Mouse (Mus musculus): ENCODE data around the gene Chga. TPM values are rescaled to one million over a fixed set of nuclear protein-coding genes. Genes with fewer than 3 reads are reported as not detected.

The Chga gene
- polyA plus RNA-seq, 1 experiment from 2014 or later, result 5.2 TPM

DNA sequence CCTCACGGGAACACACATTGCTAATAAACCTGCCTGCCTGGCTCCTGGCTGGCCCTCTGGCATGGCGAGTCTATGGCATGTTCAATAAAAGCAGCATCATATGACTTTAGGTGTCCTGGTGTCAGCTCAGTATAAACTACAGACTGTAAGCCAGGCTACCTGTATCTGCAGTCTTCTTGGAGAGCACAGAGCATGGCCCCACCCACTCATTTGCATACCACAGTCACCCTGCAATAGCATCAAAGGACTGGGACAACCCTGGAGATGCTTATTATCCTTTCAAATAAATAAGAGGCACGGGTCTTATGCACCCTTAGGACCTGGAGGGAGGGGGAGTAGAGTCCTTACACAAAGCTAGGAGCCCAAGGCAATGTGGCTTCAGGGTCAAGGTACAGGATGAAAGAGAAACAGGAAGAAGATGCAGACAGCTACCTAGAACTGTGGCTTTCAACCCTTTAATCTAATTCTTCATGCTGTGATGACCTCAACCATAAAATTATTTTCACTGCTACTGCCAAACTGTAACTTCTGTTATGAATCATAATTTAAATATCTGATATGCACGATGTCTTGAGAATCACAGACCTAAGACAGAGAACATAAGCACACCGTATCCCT, 26.9 kb downstream of the Chga start:
- peaks cover 3% of the 10 kb centered on the region; the same call in 1 of the 2 replicates for H3K4me1 ChIP-seq (ENCODE audit: control insufficient read depth, insufficient read depth, low read length)
- H3K27me3 ChIP-seq (ENCODE audit: control insufficient read depth, insufficient read depth, low read length), result no peaks in the 10 kb centered on the region
- 71% methylated on average over 5 of the region's 5 CpGs for WGBS
- H3K4me3 ChIP-seq (ENCODE audit: low read depth, low read length), result no peak overlapping the region
- H3K9ac ChIP-seq (replicated peaks; ENCODE audit: low read depth, low read length), result no peak overlapping the region
- no peak overlapping the region for H3K27ac ChIP-seq (ENCODE audit: low read length)
- H3K9me3 ChIP-seq (ENCODE audit: control insufficient read depth, low read depth, low read length), result no peaks in the 10 kb centered on the region
- peaks cover 6% of the 10 kb centered on the region for H3K36me3 ChIP-seq (ENCODE audit: control insufficient read depth, insufficient read depth, low read length)
- no peak for ATAC-seq (ENCODE audit: insufficient number of reproducible peaks, insufficient read depth, low FRiP score, low read depth)
- H3K4me2 ChIP-seq (replicated peaks; ENCODE audit: low read depth, low read length), result no peak overlapping the region

DNA sequence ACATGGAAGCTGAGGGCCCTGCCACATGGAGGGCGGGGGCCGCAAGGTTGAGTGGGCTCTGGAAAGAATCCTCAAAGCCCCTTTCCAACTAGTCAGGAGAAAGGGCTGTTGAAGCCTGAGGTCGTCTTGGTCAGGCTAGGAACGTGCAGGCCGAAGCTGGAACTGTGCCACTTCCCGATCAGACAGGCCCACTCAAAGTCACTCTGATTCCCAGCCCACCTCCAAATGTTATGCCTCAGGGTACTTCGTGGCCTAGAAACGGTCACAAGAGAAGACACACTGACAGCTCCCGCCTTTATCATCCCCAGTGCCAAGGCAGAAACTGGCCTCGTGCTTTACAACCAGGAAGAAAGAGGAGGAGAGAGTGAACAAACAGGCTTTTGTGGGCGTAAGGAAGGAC, 27.7 kb downstream of the Chga start:
- H3K9me3 ChIP-seq (ENCODE audit: control insufficient read depth, low read depth, low read length), result no peaks in the 10 kb centered on the region
- WGBS, result 77% methylated on average over 11 of the region's 11 CpGs
- no peak overlapping the region for H3K4me3 ChIP-seq (ENCODE audit: low read depth, low read length)
- no peak overlapping the region for H3K9ac ChIP-seq (replicated peaks; ENCODE audit: low read depth, low read length)
- H3K36me3 ChIP-seq (ENCODE audit: control insufficient read depth, insufficient read depth, low read length), result peaks cover 6% of the 10 kb centered on the region
- no peaks in the 10 kb centered on the region for H3K27me3 ChIP-seq (ENCODE audit: control insufficient read depth, insufficient read depth, low read length)
- no peak overlapping the region for H3K4me2 ChIP-seq (replicated peaks; ENCODE audit: low read depth, low read length)
- H3K4me1 ChIP-seq (ENCODE audit: control insufficient read depth, insufficient read depth, low read length), result no peaks in the 10 kb centered on the region; the same call in 1 of the 2 replicates
- no peak overlapping the region for H3K27ac ChIP-seq (ENCODE audit: low read length)
- ATAC-seq (ENCODE audit: insufficient number of reproducible peaks, insufficient read depth, low FRiP score, low read depth), result no peak

DNA sequence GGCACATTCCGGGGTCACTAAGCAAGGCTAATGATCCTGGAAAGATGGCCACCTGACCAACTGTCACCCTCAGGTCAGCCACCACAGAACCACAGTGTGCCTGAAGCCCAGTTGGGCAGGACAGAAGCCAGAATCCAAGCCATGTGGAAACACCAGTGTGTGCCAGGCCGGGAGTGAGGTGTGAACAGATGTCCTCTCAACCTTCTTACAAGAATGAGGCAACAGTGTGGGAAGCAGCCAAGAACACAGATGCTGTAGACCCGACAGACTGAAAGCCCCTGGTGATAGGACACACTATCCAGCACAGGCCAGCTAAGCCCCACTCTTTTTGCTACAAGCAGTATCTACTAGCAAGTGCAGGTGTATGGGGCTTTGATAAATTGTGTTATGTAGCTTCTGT, 30.6 kb downstream of the Chga start:
- Histone ChIP-seq H3K4me3 (ENCODE audit: low read depth, low read length) (no peak overlapping the region), H3K9me3 (ENCODE audit: control insufficient read depth, low read depth, low read length) (no peaks in the 10 kb centered on the region)
- WGBS, result 80% methylated on average over 3 of the region's 3 CpGs

DNA sequence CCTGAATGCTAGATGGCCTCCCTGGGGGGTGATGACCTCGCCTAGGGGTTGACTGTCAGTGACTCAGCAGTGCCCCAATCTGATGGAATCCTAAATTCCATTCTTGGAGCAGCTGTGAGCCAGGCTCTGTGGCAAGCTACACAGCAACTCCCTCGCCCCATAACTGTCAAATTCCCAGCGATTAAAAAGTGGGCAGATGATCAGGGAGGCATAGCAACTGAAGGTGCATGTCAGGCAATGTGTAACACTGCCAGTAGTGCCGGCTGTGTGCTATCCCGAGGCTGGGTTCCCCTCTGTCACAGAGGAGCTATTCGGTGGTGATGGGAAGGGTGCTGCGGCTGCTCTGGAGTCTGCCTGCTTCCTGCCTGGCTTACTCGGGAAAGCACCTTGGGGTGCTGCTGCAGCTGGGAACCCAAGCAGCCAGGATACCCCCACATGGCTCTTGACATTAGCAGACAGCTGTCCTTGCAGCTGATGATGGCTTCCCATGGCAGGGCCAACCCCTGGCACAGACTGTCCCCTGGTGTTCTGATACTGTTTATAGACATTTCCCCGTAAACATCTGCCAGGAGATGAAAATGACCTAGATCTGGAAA, 31.6 kb downstream of the Chga start:
- no peak for ATAC-seq (ENCODE audit: insufficient number of reproducible peaks, insufficient read depth, low FRiP score, low read depth)
- Histone ChIP-seq H3K4me1 (ENCODE audit: control insufficient read depth, insufficient read depth, low read length) (no peaks in the 10 kb centered on the region), H3K9ac (replicated peaks; ENCODE audit: low read depth, low read length) (no peak overlapping the region)

More for the DNA sequence above, 30.6 kb downstream of the Chga start:
- H3K27me3 ChIP-seq (ENCODE audit: control insufficient read depth, insufficient read depth, low read length), result no peaks in the 10 kb centered on the region
- H3K4me2 ChIP-seq (replicated peaks; ENCODE audit: low read depth, low read length), result no peak overlapping the region
- no peaks in the 10 kb centered on the region for H3K4me1 ChIP-seq (ENCODE audit: control insufficient read depth, insufficient read depth, low read length)
- H3K27ac ChIP-seq (ENCODE audit: low read length), result no peak overlapping the region
- no peak for ATAC-seq (ENCODE audit: insufficient number of reproducible peaks, insufficient read depth, low FRiP score, low read depth)
- peaks cover 3% of the 10 kb centered on the region for H3K36me3 ChIP-seq (ENCODE audit: control insufficient read depth, insufficient read depth, low read length)
- no peak overlapping the region for H3K9ac ChIP-seq (replicated peaks; ENCODE audit: low read depth, low read length)

DNA sequence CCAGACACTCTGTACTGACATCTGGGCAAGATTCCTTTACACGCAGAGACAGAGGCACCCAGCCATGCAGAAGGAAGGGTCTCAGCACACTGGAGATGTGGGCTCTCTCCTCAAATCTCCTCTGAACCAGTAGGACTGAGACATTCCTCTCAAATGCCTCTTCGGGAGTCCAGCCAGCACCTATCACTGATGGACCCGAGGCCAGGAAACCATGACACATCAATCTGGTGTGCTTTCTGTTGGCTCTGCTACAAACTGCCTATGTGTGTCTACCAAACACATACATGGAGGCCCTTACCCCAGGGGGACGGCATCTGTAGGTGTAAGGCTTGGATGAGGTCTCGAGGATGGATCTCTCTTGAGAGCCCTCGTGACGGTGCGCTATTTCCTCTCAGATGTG, 32.3 kb downstream of the Chga start:
- no peaks in the 10 kb centered on the region for H3K4me1 ChIP-seq (ENCODE audit: control insufficient read depth, insufficient read depth, low read length)
- H3K9ac ChIP-seq (replicated peaks; ENCODE audit: low read depth, low read length), result no peak overlapping the region
- peaks cover 3% of the 10 kb centered on the region for H3K36me3 ChIP-seq (ENCODE audit: control insufficient read depth, insufficient read depth, low read length)
- no peak for ATAC-seq (ENCODE audit: insufficient number of reproducible peaks, insufficient read depth, low FRiP score, low read depth)
- H3K9me3 ChIP-seq (ENCODE audit: control insufficient read depth, low read depth, low read length), result no peaks in the 10 kb centered on the region
- no peak overlapping the region for H3K4me2 ChIP-seq (replicated peaks; ENCODE audit: low read depth, low read length)
- 86% methylated on average over 8 of the region's 8 CpGs for WGBS
- no peak overlapping the region for H3K27ac ChIP-seq (ENCODE audit: low read length)
- no peak overlapping the region for H3K4me3 ChIP-seq (ENCODE audit: low read depth, low read length)
- no peaks in the 10 kb centered on the region for H3K27me3 ChIP-seq (ENCODE audit: control insufficient read depth, insufficient read depth, low read length)

More for the DNA sequence above, 31.6 kb downstream of the Chga start:
- H3K4me2 ChIP-seq (replicated peaks; ENCODE audit: low read depth, low read length), result no peak overlapping the region
- no peaks in the 10 kb centered on the region for H3K9me3 ChIP-seq (ENCODE audit: control insufficient read depth, low read depth, low read length)
- 77% methylated on average over 9 of the region's 9 CpGs for WGBS
- H3K4me3 ChIP-seq (ENCODE audit: low read depth, low read length), result no peak overlapping the region
- no peak overlapping the region for H3K27ac ChIP-seq (ENCODE audit: low read length)
- H3K27me3 ChIP-seq (ENCODE audit: control insufficient read depth, insufficient read depth, low read length), result no peaks in the 10 kb centered on the region
- H3K36me3 ChIP-seq (ENCODE audit: control insufficient read depth, insufficient read depth, low read length), result peaks cover 3% of the 10 kb centered on the region

DNA sequence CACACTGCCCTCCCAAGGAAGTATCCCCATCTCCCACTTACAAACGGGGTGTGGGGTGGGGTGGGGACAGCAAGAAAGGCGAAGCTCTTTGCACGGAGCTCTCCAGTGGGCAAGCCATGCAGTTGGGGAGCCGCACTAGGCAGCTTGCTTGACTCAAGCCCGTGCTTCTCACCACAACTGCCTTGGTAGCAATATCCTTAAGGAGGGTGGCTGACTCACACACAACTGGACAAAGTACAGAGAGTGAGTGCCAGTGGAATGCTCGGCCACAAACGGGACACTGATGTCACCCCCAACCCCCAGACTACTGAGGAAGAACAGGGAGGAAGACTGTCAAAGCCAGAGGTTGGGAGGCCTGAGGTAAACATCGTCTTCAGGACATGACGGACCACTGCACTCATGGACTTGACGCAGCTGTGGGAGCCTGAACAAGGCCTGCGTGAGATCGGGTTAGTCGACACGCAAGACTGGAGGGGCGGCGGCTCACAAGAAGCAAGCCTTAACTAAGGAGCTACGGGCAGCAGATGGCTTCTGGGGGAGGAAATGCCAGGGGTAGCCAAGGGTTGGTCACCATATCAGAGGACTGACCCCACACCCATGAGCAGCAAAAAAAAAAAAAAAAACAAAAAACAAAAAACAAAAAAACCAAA, 36.1 kb downstream of the Chga start:
- Histone ChIP-seq H3K36me3 (ENCODE audit: control insufficient read depth, insufficient read depth, low read length) (peaks cover 3% of the 10 kb centered on the region), H3K9ac (replicated peaks; ENCODE audit: low read depth, low read length) (no peak overlapping the region), H3K27ac (ENCODE audit: low read length) (no peak overlapping the region), H3K27me3 (ENCODE audit: control insufficient read depth, insufficient read depth, low read length) (no peaks in the 10 kb centered on the region), H3K4me3 (ENCODE audit: low read depth, low read length) (no peak overlapping the region), H3K4me2 (replicated peaks; ENCODE audit: low read depth, low read length) (no peak overlapping the region), H3K4me1 (ENCODE audit: control insufficient read depth, insufficient read depth, low read length) (peaks cover 16% of the 10 kb centered on the region), H3K9me3 (ENCODE audit: control insufficient read depth, low read depth, low read length) (no peaks in the 10 kb centered on the region)
- no peak for ATAC-seq (ENCODE audit: insufficient number of reproducible peaks, insufficient read depth, low FRiP score, low read depth)
- WGBS, result 82% methylated on average over 17 of the region's 17 CpGs

DNA sequence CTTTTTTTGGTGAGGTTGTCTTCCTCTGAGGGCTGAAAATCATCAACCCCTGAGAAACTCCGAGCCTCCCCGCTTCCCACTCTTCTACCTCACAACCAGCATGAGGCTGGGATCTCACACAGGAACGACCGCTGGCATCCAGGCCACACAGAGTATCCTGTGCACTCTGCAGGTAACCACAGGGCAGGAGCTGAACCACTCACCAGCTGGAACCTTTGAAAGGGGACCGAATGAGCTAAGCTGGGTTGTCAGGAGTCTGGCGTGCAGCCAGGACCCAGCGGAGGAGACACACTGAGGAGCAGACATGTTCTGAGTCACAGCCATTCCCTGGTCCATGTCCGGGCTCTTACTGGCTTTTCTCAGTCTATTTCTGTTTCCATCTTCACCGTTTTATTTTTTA, 38.9 kb downstream of the Chga start:
- no peaks in the 10 kb centered on the region for H3K27me3 ChIP-seq (ENCODE audit: control insufficient read depth, insufficient read depth, low read length)
- ATAC-seq (ENCODE audit: insufficient number of reproducible peaks, insufficient read depth, low FRiP score, low read depth), result peak; percentile 48; the same call in 1 of the 2 replicates
- no peaks in the 10 kb centered on the region for H3K9me3 ChIP-seq (ENCODE audit: control insufficient read depth, low read depth, low read length)
- no peak overlapping the region for H3K9ac ChIP-seq (replicated peaks; ENCODE audit: low read depth, low read length)
- no peaks in the 10 kb centered on the region for H3K36me3 ChIP-seq (ENCODE audit: control insufficient read depth, insufficient read depth, low read length)
- 29% methylated on average over 9 of the region's 9 CpGs for WGBS
- no peak overlapping the region for H3K4me2 ChIP-seq (replicated peaks; ENCODE audit: low read depth, low read length)
- H3K4me1 ChIP-seq (ENCODE audit: control insufficient read depth, insufficient read depth, low read length), result peaks cover 26% of the 10 kb centered on the region
- H3K27ac ChIP-seq (ENCODE audit: low read length), result peak overlapping the region; percentile 59; the same call in 1 of the 2 replicates
- no peak overlapping the region for H3K4me3 ChIP-seq (ENCODE audit: low read depth, low read length)

DNA sequence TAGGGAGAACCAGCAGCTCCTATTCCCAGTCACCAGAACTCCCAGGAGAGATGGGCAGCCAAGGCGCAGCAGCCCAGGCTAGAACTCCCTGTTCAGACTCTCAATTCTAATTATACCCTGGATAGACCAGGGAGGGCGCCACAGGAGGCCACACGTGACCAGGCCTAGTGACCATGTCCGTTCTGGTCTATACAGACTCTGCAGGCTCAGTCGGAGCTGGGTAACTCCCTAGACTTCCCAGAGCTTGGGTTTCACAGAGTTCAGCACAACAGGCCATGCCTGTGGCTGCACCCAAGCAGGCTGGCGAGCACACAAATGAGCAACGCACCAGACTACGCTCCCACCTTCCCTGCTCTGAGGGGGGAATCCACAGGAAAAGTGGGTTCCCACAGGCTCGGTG, 39.9 kb downstream of the Chga start:
- H3K36me3 ChIP-seq (ENCODE audit: control insufficient read depth, insufficient read depth, low read length), result no peaks in the 10 kb centered on the region
- no peak overlapping the region for H3K9ac ChIP-seq (replicated peaks; ENCODE audit: low read depth, low read length)
- H3K4me3 ChIP-seq (ENCODE audit: low read depth, low read length), result no peak overlapping the region
- H3K4me1 ChIP-seq (ENCODE audit: control insufficient read depth, insufficient read depth, low read length), result peaks cover 27% of the 10 kb centered on the region
- H3K27me3 ChIP-seq (ENCODE audit: control insufficient read depth, insufficient read depth, low read length), result no peaks in the 10 kb centered on the region
- H3K27ac ChIP-seq (ENCODE audit: low read length), result peak overlapping the region; percentile 59; the same call in 1 of the 2 replicates
- H3K4me2 ChIP-seq (replicated peaks; ENCODE audit: low read depth, low read length), result no peak overlapping the region
- no peaks in the 10 kb centered on the region for H3K9me3 ChIP-seq (ENCODE audit: control insufficient read depth, low read depth, low read length)
- 73% methylated on average over 9 of the region's 9 CpGs for WGBS
- no peak for ATAC-seq (ENCODE audit: insufficient number of reproducible peaks, insufficient read depth, low FRiP score, low read depth)

Data from stomach, embryonic 14.5 days (tissue).